Mouse (Mus musculus) thymus, postnatal 36 days (tissue): ENCODE data around the gene B3gnt2.
A peak's percentile ranks its signal among the peaks of the same experiment; 100 is the strongest.

ENCODE experiments used
- DNase-seq, 2 experiments: peaks; one replicate each; pipeline ENCODE4 v3.0.0; 2022; ENCODE audit warnings: mixed read lengths in 2 of 2

B3gnt2 gene

GRCm38 (mm10) chr11:22868582-22868981 lies 7.8 kb upstream of the B3gnt2 start:
- no peak for DNase-seq

GRCm38 (mm10) chr11:22867691-22868090 lies 6.9 kb upstream of the B3gnt2 start:
- DNase-seq = no peak

GRCm38 (mm10) chr11:22865635-22866246 lies 5.0 kb upstream of the B3gnt2 start:
- no peak for DNase-seq

- no peak for DNase-seq
Observed at GRCm38 (mm10) chr11:22864305-22865060, 3.7 kb upstream of the B3gnt2 start.

GRCm38 (mm10) chr11:22863581-22863980 lies 2.8 kb upstream of the B3gnt2 start:
- no peak for DNase-seq

- no peak for DNase-seq
Observed at GRCm38 (mm10) chr11:22861315-22861714, 554 bp upstream of the B3gnt2 start.

- DNase-seq = peak; percentile 91
Observed at GRCm38 (mm10) chr11:22859633-22860334, 977 bp downstream of the B3gnt2 start.

- DNase-seq = no peak
Observed at GRCm38 (mm10) chr11:22859301-22859632, 1.5 kb downstream of the B3gnt2 start.

GRCm38 (mm10) chr11:22858441-22859300 lies 2.1 kb downstream of the B3gnt2 start:
- DNase-seq = peak; percentile 60 to 66

- DNase-seq = peak; percentile 44 to 47
Observed at GRCm38 (mm10) chr11:22857705-22858440, 2.9 kb downstream of the B3gnt2 start.

- no peak for DNase-seq
Observed at GRCm38 (mm10) chr11:22857106-22857704, 3.6 kb downstream of the B3gnt2 start.

- no peak for DNase-seq
Observed at GRCm38 (mm10) chr11:22856371-22856965, 4.3 kb downstream of the B3gnt2 start.

- no peak for DNase-seq
Observed at GRCm38 (mm10) chr11:22854571-22854970, 6.2 kb downstream of the B3gnt2 start.

- DNase-seq = peak in 1 of 2 experiments; percentile 57
Observed at GRCm38 (mm10) chr11:22853477-22854157, 7.1 kb downstream of the B3gnt2 start.

- no peak for DNase-seq
Observed at GRCm38 (mm10) chr11:22852510-22852909, 8.3 kb downstream of the B3gnt2 start.

GRCm38 (mm10) chr11:22851416-22851815 lies 9.3 kb downstream of the B3gnt2 start:
- peak in 1 of 2 experiments; percentile 56 for DNase-seq

- DNase-seq = no peak
Observed at GRCm38 (mm10) chr11:22850077-22850476, 10.7 kb downstream of the B3gnt2 start.

- no peak for DNase-seq
Observed at GRCm38 (mm10) chr11:22848649-22849195, 12.0 kb downstream of the B3gnt2 start.

GRCm38 (mm10) chr11:22847732-22848648 lies 12.8 kb downstream of the B3gnt2 start:
- no peak for DNase-seq
